Mouse (Mus musculus): ENCODE data around the gene Speer4b. TPM values are rescaled to one million over a fixed set of nuclear protein-coding genes. Genes with fewer than 3 reads are reported as not detected.
"Not testable (repeated sequence)": the region's sequence is repeated elsewhere in the genome, so short reads cannot be mapped to it uniquely, and the experiment has no call there.

The Speer4b gene
- not detected in 2 replicates for polyA plus RNA-seq (2012; rRNA removed)

- 33% methylated on average over 1 of the region's 1 CpGs for WGBS
- DNase-seq (ENCODE audit: low read depth, low spot score) = not testable (repeated sequence)
Observed at GRCm38 (mm10) chr5:27501338-27501737, at the start of gene Speer4b. Gene Speer4b (minus strand): TSS chr5:27501438.

DNA sequence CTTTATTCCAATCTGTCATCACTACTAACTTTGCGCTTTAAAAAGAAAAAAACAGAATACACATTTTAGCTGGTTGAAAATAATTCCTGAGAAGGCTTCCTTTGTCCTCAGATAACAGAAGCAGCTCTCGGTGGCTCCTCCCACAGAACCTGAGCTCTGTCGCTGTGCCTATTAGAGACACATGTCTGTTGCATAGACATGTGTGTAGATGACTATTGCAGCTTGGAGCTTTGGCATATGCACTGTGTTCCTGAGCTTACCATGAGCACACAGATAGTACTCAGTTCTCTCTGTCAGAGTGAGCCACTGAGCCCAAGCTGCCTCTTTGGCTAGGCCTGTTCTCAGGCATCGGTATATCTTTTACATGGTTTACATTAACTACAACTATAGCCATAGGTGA is 48.1 kb upstream of the Speer4b start:
- 85% methylated on average over 4 of the region's 4 CpGs for WGBS
- DNase-seq (ENCODE audit: low read depth, low spot score) = no peak

DNA sequence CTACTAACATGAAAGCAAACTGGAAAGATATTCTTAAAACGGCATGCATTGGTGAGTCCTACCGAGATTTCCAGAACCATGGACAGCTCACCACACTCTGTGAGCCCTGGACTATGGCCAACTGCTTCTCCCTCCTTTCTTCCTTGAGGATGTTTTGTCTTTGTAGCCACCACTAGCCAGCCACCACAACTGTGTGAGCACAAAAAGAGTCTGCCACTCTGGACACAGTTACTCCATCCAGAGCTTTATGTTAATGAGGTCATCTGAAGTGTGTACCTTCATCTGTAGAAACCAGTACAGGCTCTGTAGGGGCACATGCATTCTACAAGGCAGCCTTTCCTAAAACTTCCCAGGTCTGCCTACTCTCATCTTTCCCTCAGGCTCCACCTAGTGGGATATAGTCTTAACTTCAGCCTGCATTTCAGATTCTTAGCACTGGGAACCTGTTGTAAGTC is 43.6 kb upstream of the Speer4b start:
- no peak for DNase-seq (ENCODE audit: low read depth, low spot score)

DNA sequence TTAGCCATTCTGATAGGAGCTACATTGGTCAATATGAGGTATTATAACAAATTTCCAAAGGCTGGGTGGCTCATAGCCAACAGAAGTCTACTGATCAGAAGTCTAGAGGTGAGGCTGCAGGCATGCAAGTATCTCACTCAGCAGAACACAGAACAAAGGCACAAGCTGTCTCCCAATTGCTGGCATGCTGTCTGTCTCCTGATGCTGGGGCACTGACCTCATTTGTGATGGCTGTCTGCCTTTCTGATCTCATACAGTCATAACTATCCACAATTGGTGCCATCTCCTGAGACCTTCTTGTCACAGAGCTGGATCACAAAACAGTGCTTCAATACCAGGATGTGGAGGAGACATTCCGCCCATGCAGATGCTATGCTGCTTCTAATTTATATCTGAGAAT is 25.7 kb upstream of the Speer4b start:
- 83% methylated on average over 1 of the region's 1 CpGs for whole genome bisulfite sequencing
- DNase-seq (ENCODE audit: low read depth, low spot score) = no peak

More for the DNA sequence above, 43.6 kb upstream of the Speer4b start:
- WGBS = 7% methylated on average over 2 of the region's 2 CpGs

DNA sequence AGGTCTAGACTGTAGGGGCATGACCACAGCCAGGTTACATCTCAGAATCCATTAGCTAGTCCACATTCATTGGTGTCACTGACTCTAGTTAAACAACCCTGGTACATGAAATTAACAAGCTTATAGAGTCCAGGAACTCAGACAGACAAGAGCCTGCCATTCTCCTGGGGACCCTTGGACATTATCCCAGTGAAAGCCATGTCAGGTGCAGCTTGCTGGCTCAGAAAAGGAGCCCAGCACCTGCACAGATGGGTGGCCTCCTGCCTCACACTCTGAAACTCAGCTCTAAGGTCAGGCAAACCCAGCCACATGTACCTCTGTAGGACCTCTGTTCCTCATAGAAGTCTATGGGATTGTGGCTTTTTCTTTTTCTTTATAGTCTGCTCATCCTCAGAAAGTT is 17.5 kb upstream of the Speer4b start:
- DNase-seq (ENCODE audit: low read depth, low spot score) = no peak

DNA sequence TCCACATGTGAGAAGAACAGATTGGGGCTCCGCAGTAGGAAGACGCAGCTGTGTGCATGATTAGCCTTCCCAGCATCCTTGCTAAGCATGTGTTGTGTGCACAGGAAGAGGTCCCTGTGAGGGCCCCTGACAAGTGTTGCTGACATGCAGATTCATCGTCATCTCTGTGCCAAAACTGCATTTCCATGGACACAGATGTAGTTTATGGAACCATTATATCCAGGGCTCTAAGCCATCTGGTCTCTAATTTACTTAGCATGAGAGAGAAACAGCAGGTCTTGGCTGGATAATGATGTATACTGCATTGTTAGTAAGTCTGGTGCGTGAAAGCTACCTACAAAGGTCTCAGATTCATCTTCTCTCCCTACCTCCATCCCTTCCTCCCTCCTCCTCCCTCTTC is 10.3 kb downstream of the Speer4b start:
- WGBS = 80% methylated on average over 4 of the region's 4 CpGs
- DNase-seq (ENCODE audit: low read depth, low spot score) = no peak

DNA sequence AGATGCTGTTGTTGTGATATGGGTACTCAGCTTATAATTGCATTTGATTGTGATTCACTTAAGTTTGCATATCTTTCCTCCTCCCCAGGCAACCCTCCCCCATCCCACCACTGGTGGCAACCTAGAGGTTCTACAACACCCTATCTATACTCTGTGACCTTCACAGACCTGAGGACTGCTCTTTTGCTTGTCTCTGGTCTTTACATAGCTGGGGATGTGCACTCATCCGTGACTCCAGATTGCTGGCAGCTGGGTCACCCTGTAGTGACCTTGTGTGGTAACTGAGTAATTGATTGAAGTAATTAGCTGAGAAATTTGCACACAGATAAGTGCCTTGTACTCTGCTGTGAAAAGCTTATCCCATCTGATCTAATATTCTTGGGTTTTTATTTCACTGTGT is 15.1 kb downstream of the Speer4b start:
- 30% methylated on average over 1 of the region's 1 CpGs for WGBS
- DNase-seq (ENCODE audit: low read depth, low spot score) = no peak

GRCm38 (mm10) chr5:27481706-27482105 is 19.5 kb downstream of the Speer4b start:
- DNase-seq (ENCODE audit: low read depth, low spot score) = no peak
- 83% methylated on average over 2 of the region's 2 CpGs for WGBS

- 65% methylated on average over 4 of the region's 4 CpGs for WGBS
- no peak for DNase-seq (ENCODE audit: low read depth, low spot score)
Observed at GRCm38 (mm10) chr5:27474964-27475465, 26.2 kb downstream of the Speer4b start.

GRCm38 (mm10) chr5:27457686-27458085 is 43.6 kb downstream of the Speer4b start:
- 41% methylated on average over 1 of the region's 1 CpGs for WGBS
- DNase-seq (ENCODE audit: low read depth, low spot score) = no peak

DNA sequence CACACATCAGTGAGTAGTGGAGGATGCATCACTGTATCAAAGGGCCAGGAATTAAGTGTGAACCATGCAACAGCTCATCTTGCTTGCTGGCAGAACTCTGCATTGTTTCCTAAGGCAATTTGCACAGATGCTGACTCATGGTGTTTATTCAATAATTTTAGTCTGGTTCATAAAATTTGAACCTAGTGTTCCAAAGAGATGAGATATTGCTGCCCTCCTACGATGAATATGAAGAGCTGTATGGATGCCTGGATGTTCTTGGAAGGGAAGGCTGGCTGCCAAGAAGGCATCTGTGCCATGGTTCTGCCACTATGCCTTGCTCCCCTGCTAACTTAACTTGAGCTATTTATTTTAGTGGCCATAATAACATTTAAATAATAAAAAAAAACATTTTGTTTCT is 44.3 kb downstream of the Speer4b start:
- DNase-seq (ENCODE audit: low read depth, low spot score) = no peak
- whole genome bisulfite sequencing = 59% methylated on average over 1 of the region's 1 CpGs

- WGBS = 73% methylated on average over 3 of the region's 3 CpGs
- no peak for DNase-seq (ENCODE audit: low read depth, low spot score)
Observed at GRCm38 (mm10) chr5:27454386-27454785, 46.9 kb downstream of the Speer4b start.

DNA sequence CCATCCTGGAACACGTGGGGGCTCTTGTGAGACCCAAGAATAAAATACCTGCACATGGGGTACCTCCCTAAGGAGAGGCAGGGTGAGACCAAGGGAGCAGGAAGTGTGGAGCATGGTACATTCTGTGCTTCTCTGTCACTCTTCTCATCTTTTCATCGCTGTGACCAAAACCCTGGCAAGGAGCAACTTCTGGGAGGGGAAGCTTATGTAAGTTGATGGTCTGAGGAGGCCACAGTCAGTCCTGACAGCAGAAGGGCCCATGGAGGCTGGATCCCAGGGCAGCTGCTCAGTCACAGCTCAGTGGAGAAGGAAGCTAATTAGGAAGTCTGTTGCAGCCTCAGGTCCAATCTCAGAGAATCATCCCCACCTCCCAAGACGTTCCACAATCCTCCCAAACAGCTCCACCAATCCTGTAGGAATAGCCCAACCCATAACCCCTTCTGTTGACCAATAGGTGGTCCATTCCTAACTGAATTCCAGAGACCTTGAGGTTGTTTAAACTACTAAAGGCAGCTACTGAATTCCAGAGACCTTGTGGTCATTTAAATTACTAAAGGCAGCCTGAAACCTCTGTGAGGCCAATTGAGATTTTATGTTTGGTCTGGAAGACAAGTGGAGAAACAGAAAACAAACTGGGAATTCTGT is 47.9 kb downstream of the Speer4b start:
- WGBS = 32% methylated on average over 3 of the region's 3 CpGs

More for the DNA sequence above, 47.9 kb downstream of the Speer4b start:
- no peak for DNase-seq (ENCODE audit: low read depth, low spot score)
